Mouse (Mus musculus) bone marrow, adult 2 months (tissue): ENCODE data around the gene Zic1.

Source experiments
- CTCF ChIP-seq: fragments of 200-500 bp; IDR thresholded peaks from 2 replicates; pipeline ENCODE4 v1.5.1; 2011; ENCODE audit warnings: low read length, control low read depth; ENCODE audit not compliant: control insufficient read depth, insufficient read depth
- POLR2A ChIP-seq: fragments of 200-500 bp; IDR thresholded peaks from 2 replicates; pipeline ENCODE4 v1.6.1; 2011; ENCODE audit warnings: low read depth, mild to moderate bottlenecking, control low read depth, low read length, borderline replicate concordance; ENCODE audit not compliant: control insufficient read depth

- TF ChIP-seq CTCF (no peak), POLR2A (no peak)
Observed at GRCm38 (mm10) chr9:91365664-91366063, at the start of gene Zic1.
